Mouse (Mus musculus): ENCODE measurements at regions not wholly inside any gene's neighbourhood (a gene's known extent, or its start where the extent isn't known, plus 50 kb on each side); places are given as distances from the start of the nearest gene placed in this dataset.

- Histone ChIP-seq H3K4me1 (replicated peaks; ENCODE audit: control insufficient read depth, insufficient read depth) (no peaks in the 10 kb centered on the region), H3K4me2 (replicated peaks; ENCODE audit: low read depth) (no peak overlapping the region), H3K27me3 (ENCODE audit: control insufficient read depth, insufficient read depth, low read length) (no peaks in the 10 kb centered on the region), H3K27ac (replicated peaks) (no peak overlapping the region), H3K36me3 (ENCODE audit: control insufficient read depth, insufficient read depth, low read length) (no peaks in the 10 kb centered on the region), H3K4me3 (ENCODE audit: low read depth, low read length) (no peak overlapping the region), H3K9me3 (ENCODE audit: control insufficient read depth, low read length) (no peaks in the 10 kb centered on the region), H3K9ac (ENCODE audit: low read length) (no peak overlapping the region)
- 28% methylated on average over 11 of the region's 11 CpGs for WGBS
- ATAC-seq (ENCODE audit: low FRiP score, low TSS enrichment) (peak; percentile 29; the same call in 1 of the 2 replicates), DNase-seq (ENCODE audit: low spot score) (no peak)
- TF ChIP-seq EP300 (optimal IDR thresholded peaks at IDR 0.05) (no peak), CTCF (IDR thresholded peaks at IDR 0.05; ENCODE audit: low read depth) (no peak)
These were observed 132.9 kb upstream of the Fam241a start for GRCm38 (mm10) chr3:128028856-128029564.

- H3K27ac ChIP-seq (replicated peaks) = no peak overlapping the region
- no peaks in the 10 kb centered on the region for H3K27me3 ChIP-seq (ENCODE audit: control insufficient read depth, insufficient read depth, low read length)
- no peak for DNase-seq (ENCODE audit: low spot score)
- TF ChIP-seq CTCF (IDR thresholded peaks at IDR 0.05; ENCODE audit: low read depth) (no peak), EP300 (optimal IDR thresholded peaks at IDR 0.05) (no peak)
- no peak overlapping the region for H3K4me2 ChIP-seq (replicated peaks; ENCODE audit: low read depth)
- H3K4me3 ChIP-seq (ENCODE audit: low read depth, low read length) = no peak overlapping the region
- no peak for ATAC-seq (ENCODE audit: low FRiP score, low TSS enrichment)
- H3K9ac ChIP-seq (ENCODE audit: low read length) = no peak overlapping the region
- no peaks in the 10 kb centered on the region for H3K4me1 ChIP-seq (replicated peaks; ENCODE audit: control insufficient read depth, insufficient read depth)
- no peaks in the 10 kb centered on the region for H3K36me3 ChIP-seq (ENCODE audit: control insufficient read depth, insufficient read depth, low read length)
- no peaks in the 10 kb centered on the region for H3K9me3 ChIP-seq (ENCODE audit: control insufficient read depth, low read length)
- WGBS = 88% methylated on average over 12 of the region's 12 CpGs
These were observed 128.7 kb upstream of the Fam241a start for GRCm38 (mm10) chr3:128024856-128025255.

- H3K9me3 ChIP-seq (ENCODE audit: control insufficient read depth, low read length) = no peaks in the 10 kb centered on the region
- no peak overlapping the region for H3K4me3 ChIP-seq (ENCODE audit: low read depth, low read length)
- no peaks in the 10 kb centered on the region for H3K27me3 ChIP-seq (ENCODE audit: control insufficient read depth, insufficient read depth, low read length)
- no peak overlapping the region for H3K4me2 ChIP-seq (replicated peaks; ENCODE audit: low read depth)
- WGBS = 83% methylated on average over 1 of the region's 1 CpGs
- H3K4me1 ChIP-seq (replicated peaks; ENCODE audit: control insufficient read depth, insufficient read depth) = no peaks in the 10 kb centered on the region
- ATAC-seq (ENCODE audit: low FRiP score, low TSS enrichment) = no peak
- H3K36me3 ChIP-seq (ENCODE audit: control insufficient read depth, insufficient read depth, low read length) = no peaks in the 10 kb centered on the region
- H3K9ac ChIP-seq (ENCODE audit: low read length) = no peak overlapping the region
- DNase-seq (ENCODE audit: low spot score) = no peak
- H3K27ac ChIP-seq (replicated peaks) = no peak overlapping the region
- TF ChIP-seq EP300 (optimal IDR thresholded peaks at IDR 0.05) (no peak), CTCF (IDR thresholded peaks at IDR 0.05; ENCODE audit: low read depth) (no peak)
These were observed 118.8 kb upstream of the Fam241a start for GRCm38 (mm10) chr3:128014909-128015308.

GRCm38 (mm10) chr3:128002905-128003641 lies 106.9 kb upstream of the Fam241a start:
- H3K27ac ChIP-seq (replicated peaks) = no peak overlapping the region

GRCm38 (mm10) chr3:128001924-128002501 lies 105.9 kb upstream of the Fam241a start:
- peak; percentile 25 for DNase-seq (ENCODE audit: low spot score)
- Histone ChIP-seq H3K9ac (ENCODE audit: low read length) (no peak overlapping the region), H3K27ac (replicated peaks) (no peak overlapping the region), H3K4me3 (ENCODE audit: low read depth, low read length) (no peak overlapping the region), H3K9me3 (ENCODE audit: control insufficient read depth, low read length) (no peaks in the 10 kb centered on the region), H3K4me1 (replicated peaks; ENCODE audit: control insufficient read depth, insufficient read depth) (no peaks in the 10 kb centered on the region), H3K27me3 (ENCODE audit: control insufficient read depth, insufficient read depth, low read length) (no peaks in the 10 kb centered on the region), H3K4me2 (replicated peaks; ENCODE audit: low read depth) (no peak overlapping the region), H3K36me3 (ENCODE audit: control insufficient read depth, insufficient read depth, low read length) (no peaks in the 10 kb centered on the region)
- no peak for ATAC-seq (ENCODE audit: low FRiP score, low TSS enrichment)
- WGBS = 74% methylated on average over 6 of the region's 6 CpGs
- TF ChIP-seq CTCF (IDR thresholded peaks at IDR 0.05; ENCODE audit: low read depth) (peak; percentile 90), EP300 (optimal IDR thresholded peaks at IDR 0.05) (no peak)

More at GRCm38 (mm10) chr3:128002905-128003641, 106.9 kb upstream of the Fam241a start:
- Histone ChIP-seq H3K4me1 (replicated peaks; ENCODE audit: control insufficient read depth, insufficient read depth) (no peaks in the 10 kb centered on the region), H3K27me3 (ENCODE audit: control insufficient read depth, insufficient read depth, low read length) (no peaks in the 10 kb centered on the region), H3K9ac (ENCODE audit: low read length) (no peak overlapping the region), H3K4me3 (ENCODE audit: low read depth, low read length) (no peak overlapping the region), H3K36me3 (ENCODE audit: control insufficient read depth, insufficient read depth, low read length) (no peaks in the 10 kb centered on the region), H3K4me2 (replicated peaks; ENCODE audit: low read depth) (no peak overlapping the region), H3K9me3 (ENCODE audit: control insufficient read depth, low read length) (no peaks in the 10 kb centered on the region)
- ATAC-seq (ENCODE audit: low FRiP score, low TSS enrichment) = no peak
- 53% methylated on average over 18 of the region's 18 CpGs for WGBS
- TF ChIP-seq EP300 (optimal IDR thresholded peaks at IDR 0.05) (no peak), CTCF (IDR thresholded peaks at IDR 0.05; ENCODE audit: low read depth) (no peak)
- no peak for DNase-seq (ENCODE audit: low spot score)

Data from stomach, postnatal 0 days (tissue).